Mouse (Mus musculus) MEL (cell line): ENCODE measurements around the gene Arhgap6. TPM values are rescaled to one million over a fixed set of nuclear protein-coding genes. Genes with fewer than 3 reads are reported as not detected.
"Not testable (repeated sequence)": the region's sequence is repeated elsewhere in the genome, so short reads cannot be mapped to it uniquely, and the experiment has no call there.

Experiments used
- DNase-seq: peaks from one replicate; pipeline ENCODE4 v3.0.0; 2011; ENCODE audit warnings: low read depth, low spot score
- H3K27ac ChIP-seq: 2 replicates; pipeline ENCODE4 v1.5.1; 2012; ENCODE audit warnings: low read depth, mild to moderate bottlenecking, control low read depth, low read length, moderate library complexity; ENCODE audit not compliant: control insufficient read depth
- H3K27me3 ChIP-seq, 2 experiments: fragments of 150-350 bp in 1 of 2; sonication (generic) in 1 of 2; 2 replicates each; pipeline ENCODE4 v1.6.1; 2012; ENCODE audit warnings: low read length in 2 of 2, mild to moderate bottlenecking in 2 of 2, improper control_type of control experiment in 1 of 2, moderate library complexity in 1 of 2; ENCODE audit not compliant: insufficient read depth in 2 of 2, control insufficient read depth in 1 of 2
- H3K36me3 ChIP-seq, 2 experiments: 2 replicates each; pipeline ENCODE4 v1.6.1; 2012 to 2014; ENCODE audit warnings: low read length in 2 of 2, improper control_type of control experiment in 1 of 2, inconsistent platforms in 1 of 2, mild to moderate bottlenecking in 1 of 2; ENCODE audit not compliant: insufficient read depth in 2 of 2, control insufficient read depth in 1 of 2
- H3K4me1 ChIP-seq, 2 experiments: fragments of 150-350 bp in 1 of 2; sonication (generic) in 1 of 2; 2 replicates each; pipeline ENCODE4 v1.6.1; 2012; ENCODE audit warnings: low read length in 2 of 2, improper control_type of control experiment in 1 of 2, mild to moderate bottlenecking in 1 of 2; ENCODE audit not compliant: insufficient read depth in 2 of 2, control insufficient read depth in 1 of 2
- H3K4me3 ChIP-seq, 2 experiments: fragments of 150-350 bp in 1 of 2; sonication (generic) in 1 of 2; 2 replicates each; pipeline ENCODE4 v1.5.1; 2012; ENCODE audit warnings: low read depth in 2 of 2, low read length in 2 of 2, mild to moderate bottlenecking in 2 of 2, moderate library complexity in 2 of 2, control low read depth in 1 of 2, improper control_type of control experiment in 1 of 2; ENCODE audit not compliant: control insufficient read depth in 1 of 2, insufficient read depth in 1 of 2
- H3K79me2 ChIP-seq: 2 replicates; pipeline ENCODE4 v1.6.1; 2012; ENCODE audit warnings: mild to moderate bottlenecking, low read length, moderate library complexity; ENCODE audit not compliant: control insufficient read depth, poor library complexity, insufficient read depth
- H3K9ac ChIP-seq: 2 replicates; pipeline ENCODE4 v1.6.1; 2012; ENCODE audit warnings: low read depth, mild to moderate bottlenecking, control low read depth, low read length, moderate library complexity; ENCODE audit not compliant: control insufficient read depth, poor library complexity, severe bottlenecking
- H3K9me3 ChIP-seq: fragments of 150-350 bp; sonication (generic); replicated peaks from 2 replicates; pipeline ENCODE4 v1.6.1; 2012; ENCODE audit warnings: mild to moderate bottlenecking, low read length, improper control_type of control experiment, moderate library complexity; ENCODE audit not compliant: insufficient read depth
- BHLHE40 ChIP-seq: IDR thresholded peaks from 2 replicates; pipeline ENCODE4 v1.6.1; 2012; ENCODE audit warnings: low read depth, mild to moderate bottlenecking, inconsistent platforms, low read length, improper control_type of control experiment, borderline replicate concordance
- CHD1 ChIP-seq: IDR thresholded peaks from 2 replicates; pipeline ENCODE4 v1.6.1; 2012; ENCODE audit warnings: low read depth, mild to moderate bottlenecking, inconsistent platforms, low read length, improper control_type of control experiment
- CHD2 ChIP-seq: IDR thresholded peaks from 2 replicates; pipeline ENCODE4 v1.6.1; 2011; ENCODE audit warnings: low read length, improper control_type of control experiment
- CTCF ChIP-seq, 3 experiments: IDR thresholded peaks in 2 of 3; conservative IDR thresholded peaks in 1 of 3; 2 replicates each; pipeline ENCODE4 v1.5.1; 2011 to 2012; ENCODE audit warnings: low read length in 3 of 3, low read depth in 2 of 3, mild to moderate bottlenecking in 2 of 3, improper control_type of control experiment in 1 of 3, inconsistent platforms in 1 of 3, mixed read lengths in 1 of 3, moderate library complexity in 1 of 3; ENCODE audit not compliant: control insufficient read depth in 1 of 3, insufficient read depth in 1 of 3, poor library complexity in 1 of 3, severe bottlenecking in 1 of 3
- E2F4 ChIP-seq: IDR thresholded peaks from 2 replicates; pipeline ENCODE4 v1.6.1; 2011; ENCODE audit warnings: low read depth, low read length, improper control_type of control experiment, borderline replicate concordance
- EP300 ChIP-seq, 2 experiments: IDR thresholded peaks; 2 replicates each; pipeline ENCODE4 v1.6.1; 2011; ENCODE audit warnings: improper control_type of control experiment in 2 of 2, low read length in 2 of 2, low read depth in 1 of 2, mild to moderate bottlenecking in 1 of 2
- GABPA ChIP-seq: IDR thresholded peaks from 2 replicates; pipeline ENCODE4 v1.6.1; 2012; ENCODE audit warnings: low read depth, mild to moderate bottlenecking, inconsistent platforms, low read length, improper control_type of control experiment, moderate library complexity
- GATA1 ChIP-seq: IDR thresholded peaks from 2 replicates; pipeline ENCODE4 v1.6.1; 2011; ENCODE audit warnings: low read depth, low read length, improper control_type of control experiment
- KAT2A ChIP-seq: conservative IDR thresholded peaks from 2 replicates; pipeline ENCODE4 v1.6.1; 2012; ENCODE audit warnings: low read depth, low read length, improper control_type of control experiment, inconsistent platforms
- MAFK ChIP-seq: IDR thresholded peaks from 2 replicates; pipeline ENCODE4 v1.6.1; 2011; ENCODE audit warnings: low read depth, mild to moderate bottlenecking, low read length, improper control_type of control experiment, borderline replicate concordance
- MAX ChIP-seq: IDR thresholded peaks from 2 replicates; pipeline ENCODE4 v1.6.1; 2011; ENCODE audit warnings: low read length, improper control_type of control experiment
- MXI1 ChIP-seq: IDR thresholded peaks from 2 replicates; pipeline ENCODE4 v1.6.1; 2011; ENCODE audit warnings: mild to moderate bottlenecking, low read depth, low read length, improper control_type of control experiment
- MYB ChIP-seq: IDR thresholded peaks from 2 replicates; pipeline ENCODE4 v1.6.1; 2011; ENCODE audit warnings: mild to moderate bottlenecking, low read depth, low read length, improper control_type of control experiment
- NELFE ChIP-seq: IDR thresholded peaks from 2 replicates; pipeline ENCODE4 v1.6.1; 2011; ENCODE audit warnings: low read depth, low read length, improper control_type of control experiment
- NRF1 ChIP-seq: IDR thresholded peaks from 2 replicates; pipeline ENCODE4 v1.6.1; 2014; ENCODE audit warnings: low read depth, mild to moderate bottlenecking, inconsistent platforms, low read length, improper control_type of control experiment, moderate library complexity; ENCODE audit not compliant: poor library complexity, insufficient read depth, severe bottlenecking
- POLR2A ChIP-seq, 2 experiments: IDR thresholded peaks; 2 replicates each; pipeline ENCODE4 v1.6.1; 2011 to 2012; ENCODE audit warnings: low read length in 2 of 2, mild to moderate bottlenecking in 2 of 2, control low read depth in 1 of 2, improper control_type of control experiment in 1 of 2, low read depth in 1 of 2, moderate library complexity in 1 of 2; ENCODE audit not compliant: control insufficient read depth in 1 of 2, insufficient read depth in 1 of 2, poor library complexity in 1 of 2
- POLR2AphosphoS5 ChIP-seq: IDR thresholded peaks from 2 replicates; pipeline ENCODE4 v1.6.1; 2012; ENCODE audit warnings: low read depth, borderline replicate concordance, mild to moderate bottlenecking, inconsistent platforms, low read length, moderate library complexity, mixed read lengths
- RCOR1 ChIP-seq: IDR thresholded peaks from 2 replicates; pipeline ENCODE4 v1.6.1; 2012; ENCODE audit warnings: low read depth, mild to moderate bottlenecking, inconsistent platforms, low read length, improper control_type of control experiment
- SMC3 ChIP-seq: IDR thresholded peaks from 2 replicates; pipeline ENCODE4 v1.6.1; 2011; ENCODE audit warnings: low read depth, low read length, improper control_type of control experiment
- TAL1 ChIP-seq: IDR thresholded peaks from 2 replicates; pipeline ENCODE4 v1.6.1; 2012; ENCODE audit warnings: mild to moderate bottlenecking, inconsistent platforms, low read length, moderate library complexity, mixed read lengths
- TBP ChIP-seq: IDR thresholded peaks from 2 replicates; pipeline ENCODE4 v1.8.0; 2011; ENCODE audit warnings: low read depth, low read length, improper control_type of control experiment
- UBTF ChIP-seq: IDR thresholded peaks from 2 replicates; pipeline ENCODE4 v1.6.1; 2012; ENCODE audit warnings: low read depth, mild to moderate bottlenecking, inconsistent platforms, low read length, improper control_type of control experiment, moderate library complexity, borderline replicate concordance; ENCODE audit not compliant: insufficient read depth
- USF1 ChIP-seq: IDR thresholded peaks from 2 replicates; pipeline ENCODE4 v1.6.1; 2014; ENCODE audit warnings: low read depth, mild to moderate bottlenecking, inconsistent platforms, low read length, improper control_type of control experiment, moderate library complexity
- ZC3H11A ChIP-seq: IDR thresholded peaks from 2 replicates; pipeline ENCODE4 v1.6.1; 2012; ENCODE audit warnings: low read depth, mild to moderate bottlenecking, inconsistent platforms, low read length, improper control_type of control experiment
- ZKSCAN1 ChIP-seq: IDR thresholded peaks from 2 replicates; pipeline ENCODE4 v1.6.1; 2012; ENCODE audit warnings: low read depth, mild to moderate bottlenecking, inconsistent platforms, low read length, improper control_type of control experiment, moderate library complexity
- ZMIZ1 ChIP-seq: IDR thresholded peaks from 2 replicates; pipeline ENCODE4 v1.6.1; 2012; ENCODE audit warnings: low read depth, mild to moderate bottlenecking, inconsistent platforms, low read length, improper control_type of control experiment, moderate library complexity
- ZNF384 ChIP-seq: IDR thresholded peaks from 2 replicates; pipeline ENCODE4 v1.6.1; 2012; ENCODE audit warnings: low read depth, mild to moderate bottlenecking, inconsistent platforms, low read length, improper control_type of control experiment
- polyA plus RNA-seq, 2 experiments: library from polyadenylated mRNA; stranded (reverse) in 1 of 2; unstranded in 1 of 2; fragments of >175 nt in 1 of 2; fragments of >200 nt in 1 of 2; gene quantifications; 2 replicates each; pipeline versions ENCODE4 v1.2.1 to v1.2.4; 2012; ENCODE audit warnings: low replicate concordance in 2 of 2, low read depth in 1 of 2; ENCODE audit not compliant: insufficient read length in 2 of 2, insufficient read depth in 1 of 2, missing spikeins in 1 of 2
- total RNA-seq: library from RNA; depleted of rRNA; stranded (reverse); fragments of 300-350 nt; gene quantifications from 2 replicates; pipeline ENCODE4 v1.2.3, GENCODE M21; 2012

The Arhgap6 gene
- total and polyA plus RNA-seq, 3 experiments = 4.4 to 21.7 TPM; not detected in 1

DNA sequence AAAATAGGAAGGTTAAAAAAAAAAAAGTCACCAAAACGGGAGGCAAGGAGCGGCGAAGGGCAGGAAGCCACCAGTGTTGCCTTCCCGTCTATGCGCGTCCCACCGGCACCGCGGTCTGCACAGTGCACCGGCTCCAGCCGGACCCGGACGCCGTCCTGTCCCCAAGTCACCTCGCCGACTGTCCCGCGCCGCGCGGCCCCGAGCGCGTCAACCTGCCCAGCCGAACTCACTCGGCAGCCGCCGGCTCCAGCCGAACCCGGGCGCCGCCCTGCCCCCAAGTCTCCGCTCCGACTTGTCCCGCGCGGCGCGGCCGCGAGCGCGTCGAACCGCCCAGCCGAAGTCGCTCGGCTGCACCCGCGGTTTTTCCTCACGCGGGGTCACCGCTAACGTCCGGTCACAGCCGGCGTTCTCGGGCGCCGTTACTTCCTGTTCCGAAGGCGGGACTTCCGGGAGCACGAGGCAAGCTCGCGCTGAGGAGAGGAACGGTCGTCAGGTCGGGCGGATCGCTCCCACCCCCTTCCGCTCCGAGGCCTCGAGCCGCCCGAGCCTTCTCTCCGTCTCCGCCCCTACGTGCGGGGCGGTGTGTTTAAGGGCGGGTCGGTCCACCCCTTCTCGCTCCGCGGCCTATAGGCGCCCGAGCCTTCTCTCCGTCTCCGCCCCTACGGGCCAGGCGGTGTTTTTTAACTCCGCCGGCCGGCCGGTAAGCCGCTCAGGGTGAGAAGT is 525.2 kb downstream of the Arhgap6 start, which contains the start of gene Hccs (continued):
- TF ChIP-seq ZNF384 (peak; percentile 50; the same call in 1 of the 2 replicates), E2F4 (no peak)
- TF ChIP-seq, all 39 proteins: peak for 13

DNA sequence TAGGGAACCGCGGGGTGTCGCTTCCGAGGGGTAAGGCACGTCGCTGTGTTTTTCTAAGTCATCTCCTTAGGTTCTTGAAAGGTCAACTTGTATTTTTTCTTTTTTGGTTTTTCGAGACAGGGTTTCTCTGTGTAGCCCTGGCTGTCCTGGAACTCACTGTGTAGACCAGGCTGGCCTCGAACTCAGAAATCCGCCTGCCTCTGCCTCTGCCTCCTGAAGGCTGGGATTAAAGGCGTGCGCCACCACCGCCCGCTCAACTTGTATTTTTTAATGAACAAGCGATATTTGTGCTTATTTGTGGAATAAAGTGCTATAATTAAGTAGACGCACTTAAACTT is 525.7 kb downstream of the Arhgap6 start:
- H3K4me3 ChIP-seq = peak overlapping the region; percentile 46 to 75
- peak overlapping the region; percentile 71 for H3K9ac ChIP-seq
- H3K4me1 ChIP-seq = peaks cover 6 to 14% of the 10 kb centered on the region in 2 experiments
- not testable (repeated sequence) for H3K9me3 ChIP-seq, H3K27me3 ChIP-seq
- DNase-seq = peak; percentile 50
- H3K27ac ChIP-seq = peak overlapping the region; percentile 57
- TF ChIP-seq NELFE = peak; percentile 56; the same call in 1 of the 2 replicates
- peaks cover 24% of the 10 kb centered on the region for H3K79me2 ChIP-seq
- peaks cover 15 to 32% of the 10 kb centered on the region in 2 experiments for H3K36me3 ChIP-seq

DNA sequence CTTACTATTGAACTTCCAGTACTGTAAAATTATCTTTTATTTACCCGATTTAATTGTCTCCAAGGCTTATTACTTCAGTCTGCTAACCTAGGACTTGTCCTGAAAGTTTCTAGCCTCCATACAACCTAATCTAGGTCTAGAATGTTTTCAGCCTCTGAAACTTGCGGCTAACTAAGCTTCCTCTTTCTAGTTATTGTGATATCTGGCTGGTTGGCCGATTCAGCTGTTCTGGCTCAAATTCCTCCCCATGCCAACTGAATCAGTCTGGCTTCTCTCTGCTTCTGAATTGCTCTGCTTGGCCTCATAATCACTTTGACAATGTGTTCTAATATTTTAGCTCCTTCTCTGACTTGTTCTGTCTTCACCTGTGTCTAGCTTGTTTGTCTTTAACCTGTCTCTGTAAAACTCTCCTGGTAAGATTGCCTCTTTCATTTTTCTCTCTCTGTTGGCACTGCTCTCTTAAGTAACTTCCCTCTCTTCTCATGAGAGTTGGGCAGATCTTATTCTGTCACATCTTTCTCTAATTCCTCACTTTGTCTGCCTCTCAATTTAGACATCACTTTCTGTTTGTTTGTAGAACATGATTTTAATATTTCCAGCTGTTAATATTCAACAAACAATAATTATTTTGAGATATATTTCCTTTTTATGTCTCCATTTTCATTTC is 531.2 kb downstream of the Arhgap6 start:
- Histone ChIP-seq H3K4me3 (peak overlapping the region; percentile 1 to 38; a peak in 3 of 4 replicates), H3K27me3 (no peaks in the 10 kb centered on the region), H3K79me2 (no peaks in the 10 kb centered on the region), H3K27ac (peak overlapping the region; percentile 21), H3K4me1 (peaks cover 8 to 12% of the 10 kb centered on the region in 2 experiments), H3K9ac (peak overlapping the region; percentile 3; the same call in 1 of the 2 replicates), H3K36me3 (peaks cover 0 to 16% of the 10 kb centered on the region in 2 experiments; a peak in 2 of 4 replicates), H3K9me3 (no peaks in the 10 kb centered on the region)
- peak; percentile 87 for DNase-seq
- no peak for TF ChIP-seq GABPA
- no peak for TF ChIP-seq ZC3H11A
- peak; percentile 41; the same call in 1 of the 2 replicates for TF ChIP-seq RCOR1
- no peak for TF ChIP-seq CHD1
- peak; percentile 73 for TF ChIP-seq TBP
- TF ChIP-seq GATA1 = peak; percentile 43
- no peak for TF ChIP-seq CTCF (IDR thresholded peaks at IDR 0.05 in 2 of 3, conservative IDR thresholded peaks at IDR 0.05 in 1 of 3; ENCODE audit: control insufficient read depth in 1 of 3, insufficient read depth in 1 of 3, low read depth in 2 of 3, low read length in 3 of 3, poor library complexity in 1 of 3, severe bottlenecking in 1 of 3)
- TF ChIP-seq BHLHE40 = no peak
- no peak for TF ChIP-seq USF1
- peak; percentile 48 to 80 for TF ChIP-seq EP300 (IDR thresholded peaks at IDR 0.05; ENCODE audit: low read depth in 1 of 2, low read length in 2 of 2)
- TF ChIP-seq UBTF = peak; percentile 45; the same call in 1 of the 2 replicates
- no peak for TF ChIP-seq SMC3
- TF ChIP-seq CHD2 = no peak
- 0 out of 2 replicates have a peak, but pooled peaks have one; percentile 16 for TF ChIP-seq TAL1
- no peak for TF ChIP-seq KAT2A
- no peak for TF ChIP-seq POLR2A (IDR thresholded peaks at IDR 0.05; ENCODE audit: control insufficient read depth in 1 of 2, insufficient read depth in 1 of 2, low read depth in 1 of 2, low read length in 2 of 2, poor library complexity in 1 of 2)
- TF ChIP-seq NRF1 = no peak
- no peak for TF ChIP-seq ZNF384
- no peak for TF ChIP-seq ZKSCAN1
- TF ChIP-seq MAX = no peak
- no peak for TF ChIP-seq MXI1
- TF ChIP-seq ZMIZ1 = no peak
- TF ChIP-seq POLR2AphosphoS5 = no peak
- TF ChIP-seq MAFK = no peak
- no peak for TF ChIP-seq MYB
